Mouse (Mus musculus) layer of hippocampus, postnatal 25 days (tissue): Measurements from ENCODE around the gene 0610010K14Rik. TPM values are rescaled to one million over a fixed set of nuclear protein-coding genes. Genes with fewer than 3 reads are reported as not detected.

Source experiments
- DNase-seq, 2 experiments: peaks; one replicate each; pipeline ENCODE4 v3.0.0; 2022; ENCODE audit warnings: mixed read lengths in 2 of 2, low spot score in 1 of 2; ENCODE audit errors: extremely low spot score in 1 of 2
- total RNA-seq, 2 experiments: library from RNA; stranded (reverse); gene quantifications; 2 replicates each; pipeline ENCODE4 v1.2.3; 2021

0610010K14Rik gene
- total RNA-seq, 2 experiments from 2014 or later: 50.6 to 55.6 TPM

DNA sequence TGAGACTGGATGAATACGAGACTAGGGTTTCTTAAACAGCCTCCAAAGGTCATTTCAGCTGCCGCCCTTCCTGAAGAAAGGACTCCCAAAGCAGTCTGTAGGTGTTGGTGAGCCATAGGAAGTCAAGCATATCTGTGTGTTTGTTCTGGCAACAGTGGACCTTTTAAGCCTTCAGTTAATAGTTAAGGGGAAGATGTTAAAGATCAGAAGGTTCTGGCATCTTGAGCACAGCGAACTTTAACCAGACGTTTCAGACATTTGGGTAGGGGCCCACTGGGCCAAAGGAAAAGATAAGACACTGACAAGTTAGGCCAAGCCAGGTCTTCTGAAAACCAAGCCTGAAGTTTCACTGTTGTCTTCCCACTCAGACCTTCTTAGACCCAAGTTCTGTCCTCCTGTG lies 19.7 kb downstream of the 0610010K14Rik start:
- no peak for DNase-seq

DNA sequence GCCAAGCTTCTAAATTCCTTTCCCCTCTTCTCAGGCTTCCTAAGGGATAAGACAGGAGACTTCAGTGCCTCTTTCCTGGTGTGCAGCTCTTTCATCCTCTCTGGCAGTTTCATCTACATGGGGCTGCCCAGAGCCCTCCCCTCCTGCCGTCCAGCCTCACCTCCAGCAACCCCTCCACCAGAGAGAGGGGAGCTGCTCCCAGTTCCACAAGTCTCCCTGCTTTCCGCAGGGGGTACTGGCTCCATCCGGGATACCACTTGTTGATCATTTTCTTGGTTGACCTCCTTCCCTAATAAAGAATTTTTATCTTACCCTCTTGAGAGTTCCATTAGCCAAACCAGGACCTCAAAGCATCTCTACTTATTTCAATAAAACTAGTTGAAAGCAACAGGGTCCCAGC lies 21.6 kb downstream of the 0610010K14Rik start:
- DNase-seq: no peak

DNA sequence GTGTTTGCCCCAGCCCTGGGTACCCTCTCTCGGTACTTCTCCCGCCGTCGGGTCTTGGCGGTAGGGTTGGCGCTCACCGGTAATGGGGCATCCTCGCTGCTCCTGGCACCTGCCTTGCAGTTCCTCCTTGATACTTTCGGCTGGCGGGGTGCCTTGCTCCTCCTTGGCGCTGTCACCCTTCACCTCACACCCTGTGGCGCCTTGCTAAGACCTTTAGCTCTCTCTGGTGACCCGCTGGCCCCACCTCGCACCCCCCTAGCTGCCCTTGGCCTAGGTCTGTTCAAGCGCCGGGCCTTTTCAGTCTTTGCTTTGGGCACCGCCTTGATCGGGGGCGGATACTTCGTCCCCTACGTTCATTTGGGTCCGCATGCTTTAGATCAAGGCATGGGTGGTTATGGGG lies 22.4 kb downstream of the 0610010K14Rik start:
- DNase-seq: no peak

DNA sequence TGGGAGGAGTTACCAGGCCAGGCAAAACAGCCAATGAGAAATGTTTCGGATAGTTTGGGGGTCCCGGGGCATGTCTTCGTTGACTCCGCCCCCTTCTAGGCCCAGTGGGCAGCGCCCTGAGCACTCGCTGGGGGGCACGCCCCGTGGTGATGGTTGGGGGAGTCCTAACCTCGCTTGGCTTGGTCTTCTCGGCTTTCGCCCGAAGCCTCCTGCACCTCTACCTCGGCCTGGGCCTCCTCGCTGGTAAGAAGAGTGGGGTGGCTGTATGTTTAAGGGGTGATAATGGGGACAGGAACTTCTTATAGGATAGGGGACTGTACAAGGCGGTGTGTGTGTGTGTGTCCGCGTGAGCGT lies 22.9 kb downstream of the 0610010K14Rik start:
- no peak for DNase-seq

DNA sequence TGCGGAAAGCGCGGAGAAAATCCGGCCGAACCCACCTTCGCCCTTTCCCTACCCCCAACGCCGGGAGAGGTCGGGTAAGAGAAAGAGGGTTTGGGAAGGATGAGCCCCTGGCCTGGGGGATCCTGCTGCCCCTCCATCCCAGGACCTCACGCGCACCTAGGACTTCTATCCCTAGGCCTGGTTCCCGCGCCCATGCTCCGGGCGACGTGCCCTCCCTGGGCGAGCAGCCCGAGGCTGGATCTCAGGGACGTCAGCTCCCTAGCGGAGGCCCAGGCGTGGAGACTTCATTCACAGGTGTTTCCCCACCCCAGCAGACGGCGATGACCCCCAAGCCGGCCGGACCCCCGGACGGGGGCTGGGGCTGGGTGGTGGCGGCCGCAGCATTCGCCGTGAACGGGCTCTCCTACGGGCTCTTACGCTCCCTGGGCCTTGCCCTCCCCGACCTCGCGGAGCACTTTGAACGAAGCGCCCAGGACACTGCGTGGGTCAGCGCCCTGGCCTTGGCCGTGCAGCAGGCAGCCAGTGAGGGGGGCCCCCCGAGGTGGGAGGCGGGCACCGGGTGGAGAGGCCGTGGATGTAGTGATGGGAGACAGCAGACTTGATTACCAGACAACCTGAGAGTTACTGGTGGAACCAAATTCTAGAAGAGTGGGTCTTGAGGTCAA lies 23.4 kb downstream of the 0610010K14Rik start:
- no peak for DNase-seq

DNA sequence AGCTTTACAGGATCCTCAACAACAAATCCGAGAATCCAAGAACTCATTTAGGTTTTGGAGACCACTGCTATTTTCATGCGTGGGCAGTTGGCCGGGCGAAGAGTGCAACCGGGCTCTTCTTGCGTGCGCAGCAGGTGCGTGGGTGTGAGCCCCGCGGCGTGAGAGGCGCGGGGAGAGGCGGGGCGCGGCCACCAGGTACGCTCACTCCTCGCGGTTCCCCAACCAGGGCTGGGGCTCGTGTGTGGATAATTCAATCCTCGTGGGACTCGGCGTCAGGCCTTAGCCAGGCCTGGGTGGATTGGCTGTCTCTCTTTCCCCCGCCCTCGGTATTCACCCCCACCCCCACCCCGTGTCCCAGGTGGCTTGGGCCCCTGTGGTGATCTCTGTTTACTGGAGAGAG lies 24.0 kb downstream of the 0610010K14Rik start:
- DNase-seq: no peak

DNA sequence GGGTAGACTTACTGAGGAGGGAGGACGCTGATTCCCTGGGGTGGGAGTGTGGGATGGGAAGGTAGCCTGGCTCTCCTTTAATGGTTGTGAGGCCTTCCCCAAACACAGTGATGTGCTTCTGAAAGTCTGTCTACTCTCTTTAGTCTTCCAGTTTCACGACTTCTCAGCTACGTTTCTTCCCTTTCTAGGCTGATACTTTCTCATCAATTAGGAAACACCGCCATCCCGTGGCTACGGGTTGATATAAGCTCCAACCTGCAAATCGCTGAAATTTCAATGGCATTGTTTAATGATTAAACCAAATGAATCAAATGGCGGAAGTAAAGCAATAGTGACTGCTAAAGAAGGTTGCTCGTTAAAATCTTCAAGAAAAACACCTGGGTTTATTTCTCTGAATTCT lies 24.8 kb downstream of the 0610010K14Rik start:
- peak in 1 of 2 experiments; percentile 74 for DNase-seq

DNA sequence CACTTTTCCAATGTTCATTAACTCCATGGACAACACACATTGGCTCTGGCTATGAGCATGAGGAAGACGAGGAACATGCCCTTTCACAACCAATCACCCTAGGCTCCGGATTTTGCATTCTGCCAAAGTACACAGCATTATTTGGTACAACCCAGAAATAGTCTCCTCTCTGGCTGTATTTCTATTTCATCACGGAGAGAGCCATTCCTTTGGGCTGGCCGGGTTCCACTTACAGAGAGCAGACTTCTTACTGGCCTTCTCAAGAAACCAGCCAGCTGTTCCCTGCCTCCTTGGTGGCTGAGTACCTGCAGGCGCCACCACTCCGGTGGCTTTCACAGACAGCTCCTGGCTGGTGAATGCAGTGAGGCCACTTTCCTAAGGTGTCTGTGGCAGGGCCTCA lies 25.3 kb downstream of the 0610010K14Rik start, which contains the start of gene Slc16a11:
Slc16a11 (plus strand) TSS at position 330 of the 400 bp plus-strand sequence.
- no peak for DNase-seq

DNA sequence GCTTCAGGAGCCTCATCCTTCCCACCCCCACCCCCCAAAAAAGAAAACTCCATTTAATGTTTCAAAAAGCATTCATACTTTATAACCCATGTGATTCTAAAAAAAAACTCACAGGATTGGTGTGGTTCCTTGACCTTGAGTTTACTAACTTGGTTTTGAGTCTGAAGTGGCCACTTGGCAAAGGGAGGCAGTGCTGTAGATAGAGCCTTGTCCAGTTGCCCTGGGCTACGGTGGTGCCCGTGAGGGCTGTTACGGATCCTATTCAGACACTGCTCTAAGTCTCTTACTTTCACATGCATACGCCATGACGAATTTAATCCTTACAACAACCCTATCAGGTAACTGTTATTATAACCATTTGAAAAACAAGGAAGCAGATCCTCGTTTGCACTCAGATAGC lies 25.7 kb downstream of the 0610010K14Rik start:
- DNase-seq: no peak

DNA sequence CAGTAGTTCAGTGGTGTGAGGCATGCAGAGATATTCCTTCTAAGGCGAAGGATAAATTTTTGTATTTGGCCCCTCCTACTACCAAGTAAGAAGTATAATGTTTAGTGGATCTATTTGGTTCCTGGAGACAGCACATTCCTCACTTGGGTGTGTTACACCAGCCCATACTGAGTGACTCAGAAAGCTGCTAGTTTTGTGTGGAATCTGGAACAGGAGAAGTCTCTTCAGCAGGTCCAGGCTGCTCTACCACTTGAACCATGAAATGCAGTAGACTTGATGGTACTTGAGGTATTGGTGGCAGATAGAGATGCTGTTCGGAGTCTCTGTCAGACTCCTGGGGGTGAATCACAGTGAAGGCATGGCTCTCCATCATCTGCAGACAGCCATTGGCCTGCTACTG lies 27.0 kb downstream of the 0610010K14Rik start:
- no peak for DNase-seq

DNA sequence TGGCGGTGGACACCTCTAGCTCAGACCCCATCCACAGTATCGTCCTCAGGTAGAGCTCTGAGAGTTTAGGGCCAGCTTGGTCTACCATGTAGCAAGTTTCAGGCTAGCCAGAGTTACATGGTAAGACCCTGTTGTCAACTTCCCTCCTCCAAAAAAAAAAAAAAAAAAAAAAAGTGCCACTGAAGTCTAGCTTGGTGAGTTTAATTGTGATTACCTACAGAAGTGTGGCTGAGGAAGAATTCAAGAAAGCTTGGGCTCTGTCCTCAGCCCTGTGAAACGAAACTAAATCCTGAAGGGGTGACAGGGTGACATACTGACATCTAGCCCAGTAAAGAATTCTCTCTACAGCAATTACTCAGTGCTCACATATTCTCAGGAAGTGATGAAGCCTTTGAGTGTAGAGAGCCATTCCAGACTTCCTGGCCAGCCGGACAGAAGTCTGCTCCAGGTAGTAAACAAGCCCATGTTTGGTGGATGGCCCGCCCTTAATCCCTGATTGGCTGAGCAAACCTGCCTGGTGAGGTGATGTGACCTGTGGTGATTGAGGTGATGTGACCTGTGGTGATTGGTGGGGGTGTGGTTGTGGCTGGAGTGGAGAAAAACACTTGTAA lies 28.8 kb downstream of the 0610010K14Rik start:
- no peak for DNase-seq

DNA sequence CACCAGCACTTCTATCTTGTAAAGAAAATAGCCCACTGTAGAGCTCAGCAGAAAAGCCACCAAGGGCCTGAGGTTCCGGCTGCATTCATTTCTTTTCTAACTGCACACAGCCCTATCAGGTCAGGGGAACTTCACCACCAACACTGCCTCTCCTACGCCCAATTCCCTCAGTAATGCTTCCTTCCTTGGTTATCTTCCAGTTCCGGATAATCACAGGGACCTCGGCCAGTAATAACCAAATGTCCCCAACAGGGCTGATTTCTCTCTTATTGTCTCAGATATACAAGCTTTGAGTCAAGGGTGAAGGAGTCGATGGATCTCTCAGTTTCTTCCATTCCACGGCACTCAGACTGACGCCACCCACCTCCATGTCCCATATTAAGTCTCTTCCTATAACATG lies 30.4 kb downstream of the 0610010K14Rik start:
- DNase-seq: no peak

DNA sequence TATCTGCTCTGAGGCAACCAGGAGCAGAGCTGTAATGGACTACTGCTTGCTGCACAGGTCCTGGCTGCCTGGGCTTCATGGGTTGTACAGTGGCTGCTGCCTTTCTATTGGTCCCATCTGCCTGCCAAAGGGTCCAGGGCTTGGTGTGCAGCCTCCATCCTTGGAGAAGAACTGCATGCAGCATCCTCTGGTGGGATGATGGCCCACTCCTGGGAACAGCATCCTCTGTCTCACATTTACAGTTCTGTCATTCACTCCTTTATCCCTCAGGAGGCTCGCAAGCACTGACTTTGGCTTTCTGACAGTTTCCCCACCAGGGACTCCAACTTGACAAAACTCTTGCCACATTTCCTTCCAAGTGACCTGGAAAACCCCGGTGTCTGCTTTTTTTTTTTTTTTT lies 30.9 kb downstream of the 0610010K14Rik start:
- no peak for DNase-seq

DNA sequence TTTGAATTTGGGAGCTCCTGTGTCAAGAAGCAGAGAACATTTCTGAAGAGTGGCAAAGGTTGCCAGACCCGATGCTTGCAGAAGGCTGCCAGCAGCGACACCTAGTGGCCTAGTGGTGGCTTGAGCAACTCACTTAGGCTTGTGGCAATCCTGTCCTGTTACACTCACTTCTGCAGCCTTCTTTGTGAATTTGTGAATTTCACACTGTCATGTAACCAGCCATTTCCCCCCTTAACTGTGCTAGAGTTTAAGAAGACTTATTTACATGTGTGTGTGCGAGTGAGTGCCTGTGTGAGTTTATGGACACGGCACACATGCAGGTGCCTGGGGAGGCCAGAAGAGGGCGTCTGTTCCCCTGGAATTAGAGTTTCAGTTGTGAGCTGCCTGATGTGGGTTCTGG lies 36.0 kb downstream of the 0610010K14Rik start:
- DNase-seq: peak; percentile 54 to 87

DNA sequence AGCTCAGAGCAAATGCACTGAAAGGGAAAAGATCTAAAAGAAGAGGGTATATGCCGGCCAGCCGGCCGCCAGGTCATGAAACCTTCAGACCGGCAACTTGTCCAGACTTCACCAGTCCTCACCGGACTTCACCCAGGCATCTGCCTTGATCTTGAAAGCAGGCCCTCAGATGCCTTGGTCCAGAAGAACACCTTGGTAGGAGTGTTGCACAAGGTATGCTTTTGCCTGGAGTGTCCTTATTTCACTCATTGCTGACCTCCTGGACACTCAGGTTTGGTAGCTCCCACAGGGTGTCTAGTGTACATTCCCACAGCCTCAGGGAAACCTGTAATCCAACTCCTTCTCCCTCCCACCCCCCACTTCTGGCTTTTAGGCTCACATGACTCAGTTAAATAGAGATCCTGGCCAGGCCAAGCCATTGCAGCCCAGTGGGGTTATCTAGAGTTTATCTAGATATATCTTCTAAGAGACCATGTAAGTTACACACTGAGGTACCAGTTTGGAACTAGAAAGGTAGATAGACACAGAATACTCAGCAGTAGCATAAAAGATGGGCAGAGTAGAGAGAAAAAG lies 37.6 kb downstream of the 0610010K14Rik start:
- DNase-seq: no peak

DNA sequence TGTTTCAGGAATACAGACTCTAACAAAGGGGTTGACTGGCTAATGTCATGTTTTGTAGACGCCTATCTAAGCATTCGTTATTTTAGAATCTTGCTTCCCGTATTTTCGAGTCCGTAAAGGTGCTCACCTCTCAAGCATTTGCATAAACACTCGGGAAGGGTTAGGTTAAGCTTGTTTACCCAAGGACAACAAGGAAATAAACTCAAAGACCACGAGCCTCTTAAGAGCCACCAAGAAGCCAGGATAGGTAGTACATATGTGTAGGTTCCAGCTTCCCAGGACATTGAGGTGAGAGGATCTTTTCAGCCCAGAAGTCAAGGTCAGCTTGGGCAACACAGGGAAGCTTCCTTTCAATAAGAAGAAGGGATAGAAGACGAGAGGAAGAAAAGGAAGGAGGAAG lies 38.6 kb downstream of the 0610010K14Rik start:
- DNase-seq: no peak

DNA sequence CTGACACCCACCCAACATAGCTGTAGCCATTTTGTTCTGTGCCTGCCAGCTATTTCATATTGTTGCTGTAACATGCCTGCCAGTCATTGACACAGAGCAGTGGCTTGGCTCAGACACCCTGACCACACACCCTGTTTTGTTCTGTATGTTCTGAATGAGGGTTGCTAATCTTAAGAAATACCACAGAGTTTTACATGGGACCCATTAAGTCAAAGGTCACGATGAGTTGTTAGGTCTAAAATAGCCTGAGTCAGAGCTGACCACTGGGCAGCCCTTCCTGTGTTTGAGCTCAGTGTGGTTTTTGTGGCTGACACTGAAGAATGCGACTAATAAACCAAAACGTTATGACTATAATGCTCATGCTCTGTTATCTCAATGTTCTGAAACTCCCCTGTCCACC lies 39.4 kb downstream of the 0610010K14Rik start:
- no peak for DNase-seq

DNA sequence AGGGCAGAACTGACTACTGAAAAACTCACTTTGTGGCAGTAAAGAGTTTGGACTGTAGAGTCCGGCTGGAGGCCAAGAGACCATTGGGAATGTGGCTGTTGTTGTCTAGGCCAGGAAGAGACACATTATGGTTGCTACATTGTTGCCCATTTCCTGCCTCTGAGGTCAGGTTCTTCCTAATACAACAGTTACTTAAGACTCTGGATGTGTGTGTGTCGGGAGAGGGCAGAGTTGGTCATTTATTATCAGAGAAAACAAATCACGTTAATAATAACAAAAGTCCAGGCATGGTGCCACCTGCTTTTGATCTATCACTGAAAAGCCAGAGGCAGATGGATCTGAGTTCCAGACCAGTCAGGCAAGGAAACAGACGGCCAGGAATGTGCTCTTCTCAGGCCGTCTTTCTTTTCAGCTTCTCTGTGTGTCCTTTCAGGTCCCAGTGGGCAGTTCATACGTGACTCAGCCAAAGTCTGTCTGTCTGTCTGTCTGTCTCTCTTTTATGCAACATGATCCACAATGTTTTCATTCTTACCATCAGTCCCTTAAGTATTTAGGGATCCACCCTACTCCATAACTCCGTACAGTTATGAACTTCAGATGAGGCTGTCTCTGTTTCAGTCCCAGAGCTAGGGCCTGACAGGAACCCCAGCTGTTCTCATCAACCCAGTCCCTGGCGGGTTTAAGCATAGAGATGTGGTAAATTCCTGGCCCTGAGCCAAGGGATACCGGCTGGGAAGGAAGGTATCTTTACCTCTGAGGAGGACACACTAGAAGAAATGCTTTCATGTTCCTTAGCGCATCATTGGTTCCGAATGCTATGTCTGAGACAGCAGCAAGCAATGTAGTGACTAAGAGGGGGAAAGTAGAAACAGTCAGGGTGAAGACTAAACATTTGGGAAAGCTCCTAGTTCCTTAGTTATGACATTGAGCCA lies 44.1 kb downstream of the 0610010K14Rik start:
- DNase-seq: no peak

DNA sequence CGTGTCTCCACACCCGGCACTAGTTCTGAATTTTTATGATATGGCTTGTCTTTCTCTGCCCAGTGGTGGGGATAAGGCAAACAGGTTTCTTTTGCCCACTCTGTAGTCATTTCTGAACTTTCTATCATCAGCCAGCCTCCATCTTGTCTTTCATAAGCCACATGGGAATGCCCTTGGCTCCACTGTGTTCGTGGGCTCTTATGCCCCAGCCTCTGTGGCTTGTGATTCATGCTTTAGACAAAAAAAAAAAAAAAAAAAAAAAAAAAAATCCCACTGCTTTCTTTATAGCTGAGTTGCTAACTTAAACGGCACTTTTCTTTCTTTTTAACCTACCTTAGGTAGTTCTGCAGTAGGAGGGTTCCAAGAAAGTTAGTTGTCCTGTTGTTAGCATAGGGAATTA lies 45.6 kb downstream of the 0610010K14Rik start:
- no peak for DNase-seq

DNA sequence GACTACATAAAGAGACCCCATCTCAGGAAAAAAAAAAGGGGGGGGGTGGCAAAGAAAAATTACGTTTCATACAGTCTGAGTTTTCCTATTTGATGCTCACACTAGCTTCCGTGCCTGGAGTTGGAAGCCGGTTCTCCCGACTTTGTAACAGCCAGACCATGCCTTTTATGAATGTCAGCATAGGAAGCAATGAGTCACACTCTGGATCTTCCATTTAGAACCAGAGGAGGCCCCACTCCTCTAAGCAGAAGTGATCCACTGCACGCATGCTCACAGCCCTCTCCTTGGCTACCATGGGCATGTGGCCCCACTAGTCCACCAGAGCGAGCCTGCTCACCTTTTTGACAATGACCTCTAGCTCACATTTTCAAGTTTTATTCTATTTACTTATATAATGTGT lies 46.5 kb downstream of the 0610010K14Rik start:
- no peak for DNase-seq
